Mouse (Mus musculus): ENCODE data around the gene Foxo6. TPM values are rescaled to one million over a fixed set of nuclear protein-coding genes. Genes with fewer than 3 reads are reported as not detected.

The Foxo6 gene
- polyA plus RNA-seq (2012; ENCODE audit: insufficient read depth, insufficient read length, missing spikeins): not detected in 2 replicates

DNA sequence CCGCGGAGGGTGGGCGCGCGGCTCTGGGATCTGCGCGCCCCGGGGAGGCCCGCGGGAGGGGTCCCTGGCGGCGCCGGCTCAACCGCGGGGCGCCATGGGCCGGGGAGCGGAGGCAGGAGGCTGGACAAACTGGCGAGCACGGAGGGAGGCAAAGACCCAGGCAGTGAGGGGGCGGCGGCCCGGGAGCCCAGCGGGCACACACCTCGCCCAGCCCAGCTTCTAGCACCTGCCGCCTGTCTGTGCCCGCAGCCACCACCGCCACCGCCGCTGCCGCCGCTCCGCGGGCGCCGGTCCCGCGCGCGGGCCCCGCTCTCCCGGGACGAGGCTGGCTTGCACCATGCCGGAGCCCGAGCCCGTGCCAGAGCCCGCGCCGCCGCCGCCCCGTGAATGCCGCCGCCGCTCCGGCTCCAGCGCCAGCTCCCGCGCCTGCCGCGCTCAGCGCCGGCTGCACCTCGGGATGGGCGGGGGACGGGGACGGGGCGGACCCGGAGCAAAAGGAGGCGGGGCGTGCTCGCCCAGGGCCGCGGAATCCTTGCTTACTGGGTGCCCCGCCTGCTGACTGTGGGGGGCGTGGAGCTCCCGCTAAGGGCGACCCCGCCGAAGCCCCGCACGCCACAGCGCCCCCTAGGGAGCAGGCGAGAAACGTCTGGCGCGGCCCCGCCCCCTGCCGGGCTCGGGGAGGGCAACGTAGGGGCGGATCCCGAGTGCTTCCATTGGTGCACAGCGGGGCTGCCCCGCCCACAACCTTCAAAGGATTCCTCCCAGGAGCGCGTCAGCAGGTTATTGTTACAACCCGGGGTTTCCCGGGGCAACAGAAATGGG, at the start of gene Foxo6:
Gene Foxo6, minus strand, starts transcription at position 60 of the 822 bp plus-strand sequence.
- H3K27ac ChIP-seq (replicated peaks; ENCODE audit: low read depth, low read length): no peak within 1 kb of the TSS
- H3K4me3 ChIP-seq (ENCODE audit: insufficient read depth, low read depth, low read length): peak within 1 kb of the TSS; percentile 66
- H3K4me1 ChIP-seq (ENCODE audit: control insufficient read depth, insufficient read depth, insufficient read length, low read length): no peaks in the 10 kb centered on the region; the same call in 1 of the 2 replicates

DNA sequence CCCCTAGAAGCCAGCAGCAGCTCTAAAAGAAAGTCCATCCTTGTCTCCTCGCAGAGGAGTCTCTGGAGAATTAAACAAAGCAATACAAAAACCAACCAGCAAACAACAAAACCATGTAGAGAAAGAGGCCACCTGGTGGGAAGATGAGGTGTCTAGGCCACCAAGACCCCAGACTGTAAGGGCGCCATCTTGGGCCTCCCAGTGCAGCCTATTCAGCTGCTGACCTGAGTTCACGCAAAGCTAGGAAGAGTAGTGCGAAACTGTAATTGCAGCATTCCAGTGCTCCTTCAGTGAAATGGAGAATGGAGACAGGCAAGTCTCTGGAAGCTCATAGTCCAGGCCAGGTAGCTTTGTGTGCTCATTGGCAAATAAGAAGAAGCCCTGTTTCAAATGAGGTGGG, 47.2 kb upstream of the Foxo6 start:
- H3K4me3 ChIP-seq (ENCODE audit: insufficient read depth, low read depth, low read length): no peak overlapping the region
- H3K27ac ChIP-seq (replicated peaks; ENCODE audit: low read depth, low read length): no peak overlapping the region
- H3K4me1 ChIP-seq (ENCODE audit: control insufficient read depth, insufficient read depth, insufficient read length, low read length): no peaks in the 10 kb centered on the region

DNA sequence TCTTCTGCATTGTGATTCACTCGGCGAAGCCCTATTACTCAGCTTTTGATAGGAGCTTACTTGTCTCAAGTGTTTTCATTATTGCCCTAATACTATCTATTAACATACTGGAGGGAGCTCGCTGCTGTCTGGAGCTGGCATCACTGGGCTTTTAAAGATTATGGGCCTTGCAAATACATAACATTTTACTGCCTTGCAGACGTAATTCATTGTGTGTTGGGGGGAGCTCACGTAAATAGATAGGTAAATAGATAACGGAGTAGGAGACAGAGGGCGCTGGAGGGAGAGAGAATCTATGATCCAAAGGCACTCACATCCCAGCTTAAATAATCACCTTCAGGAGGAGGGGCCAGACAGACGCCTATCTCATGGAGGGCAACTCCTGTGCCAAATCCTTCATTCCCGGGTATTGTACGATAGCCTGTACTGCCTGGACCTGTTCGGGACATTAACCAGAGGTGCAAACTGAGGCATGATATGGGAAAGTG, 45.8 kb upstream of the Foxo6 start:
- H3K27ac ChIP-seq (replicated peaks; ENCODE audit: low read depth, low read length): no peak overlapping the region
- H3K4me1 ChIP-seq (ENCODE audit: control insufficient read depth, insufficient read depth, insufficient read length, low read length): no peaks in the 10 kb centered on the region
- H3K4me3 ChIP-seq (ENCODE audit: insufficient read depth, low read depth, low read length): no peak overlapping the region

DNA sequence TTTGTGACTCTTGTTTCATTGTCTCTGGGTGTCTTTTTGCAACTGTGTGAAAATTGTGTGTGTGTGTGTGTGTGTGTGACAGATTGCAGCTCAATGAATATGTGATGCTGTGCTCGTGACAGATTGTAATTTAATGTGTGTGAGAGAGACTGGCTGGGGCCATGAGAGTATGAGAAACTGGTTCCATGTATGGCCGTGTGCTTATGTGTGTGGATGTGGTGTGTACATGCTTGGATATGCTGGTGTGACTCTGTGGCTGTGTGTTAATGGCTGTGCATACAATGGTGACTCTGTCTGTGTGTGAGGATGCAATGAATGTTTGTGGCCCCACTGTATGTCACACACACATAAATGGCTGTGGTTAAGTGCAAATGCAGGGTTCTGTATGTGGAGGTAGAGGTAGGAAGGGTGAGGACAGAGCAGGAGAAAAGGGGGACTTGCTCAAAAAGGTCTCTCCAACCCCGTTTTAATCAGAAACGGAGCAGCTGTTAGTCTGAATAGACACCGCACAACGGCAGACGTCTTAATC, 45.3 kb upstream of the Foxo6 start:
- Histone ChIP-seq H3K4me3 (ENCODE audit: insufficient read depth, low read depth, low read length) (no peak overlapping the region), H3K27ac (replicated peaks; ENCODE audit: low read depth, low read length) (no peak overlapping the region), H3K4me1 (ENCODE audit: control insufficient read depth, insufficient read depth, insufficient read length, low read length) (no peaks in the 10 kb centered on the region)

DNA sequence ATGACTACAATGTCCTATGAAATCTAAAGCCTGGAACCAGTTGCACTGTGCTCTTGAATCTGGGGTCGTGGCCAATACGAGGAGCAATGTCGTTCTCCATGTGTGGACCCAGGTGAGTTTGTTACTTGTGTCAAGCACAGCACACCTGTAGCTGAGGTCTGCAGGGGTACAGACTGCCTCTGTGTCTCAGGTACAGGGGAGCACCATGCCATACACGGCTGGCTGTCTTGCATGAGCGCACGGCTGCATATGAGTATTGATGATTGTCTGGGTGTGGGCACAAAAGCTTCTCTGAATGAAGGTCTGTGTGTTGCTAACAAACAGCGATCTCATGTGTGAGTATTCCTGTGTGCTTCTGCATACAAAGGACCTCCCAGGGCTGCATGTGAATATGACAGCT, 44.8 kb upstream of the Foxo6 start:
- Histone ChIP-seq H3K4me1 (ENCODE audit: control insufficient read depth, insufficient read depth, insufficient read length, low read length) (no peaks in the 10 kb centered on the region), H3K27ac (replicated peaks; ENCODE audit: low read depth, low read length) (no peak overlapping the region), H3K4me3 (ENCODE audit: insufficient read depth, low read depth, low read length) (no peak overlapping the region)

DNA sequence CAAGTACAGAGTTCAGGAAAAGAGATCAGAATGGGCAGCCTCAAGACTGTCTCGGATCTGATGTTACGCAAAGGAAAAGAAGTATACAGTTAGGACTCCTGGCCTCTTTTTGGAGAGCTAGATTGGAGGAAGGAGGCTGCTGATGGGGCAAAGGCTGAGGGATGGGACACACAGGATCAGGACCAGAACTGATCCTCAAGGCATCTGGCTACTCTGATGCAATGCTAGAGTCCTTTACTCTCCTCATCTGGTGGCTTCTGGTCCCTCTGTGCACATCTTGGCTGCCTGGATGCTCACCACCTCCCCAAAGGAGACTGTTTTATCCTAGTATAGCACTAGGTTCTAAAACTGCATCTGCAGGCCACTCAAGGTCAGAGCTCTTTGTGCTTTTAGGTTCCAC, 44.4 kb upstream of the Foxo6 start:
- H3K4me3 ChIP-seq (ENCODE audit: insufficient read depth, low read depth, low read length): no peak overlapping the region
- H3K4me1 ChIP-seq (ENCODE audit: control insufficient read depth, insufficient read depth, insufficient read length, low read length): no peaks in the 10 kb centered on the region
- no peak overlapping the region for H3K27ac ChIP-seq (replicated peaks; ENCODE audit: low read depth, low read length)

DNA sequence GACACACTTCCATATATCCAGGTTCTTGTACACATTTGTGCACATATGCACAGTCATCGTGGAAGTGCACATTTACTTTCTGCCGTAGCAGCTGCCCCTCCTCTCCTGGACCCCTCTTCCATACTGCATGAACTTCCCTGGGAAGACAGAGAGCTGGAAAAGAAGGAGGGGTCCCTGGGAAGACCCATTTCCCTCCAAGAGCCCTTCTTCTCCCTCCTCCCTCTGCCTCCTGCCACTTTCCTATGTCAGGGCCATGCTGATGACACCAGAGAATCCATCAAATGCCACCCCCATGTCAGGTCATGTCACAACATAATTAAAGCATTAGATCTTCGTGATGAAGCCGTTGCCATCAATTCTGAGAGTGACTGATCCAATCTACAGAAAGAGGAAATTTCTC, 38.6 kb upstream of the Foxo6 start:
- no peaks in the 10 kb centered on the region for H3K4me1 ChIP-seq (ENCODE audit: control insufficient read depth, insufficient read depth, insufficient read length, low read length)
- H3K27ac ChIP-seq (replicated peaks; ENCODE audit: low read depth, low read length): no peak overlapping the region
- H3K4me3 ChIP-seq (ENCODE audit: insufficient read depth, low read depth, low read length): no peak overlapping the region

DNA sequence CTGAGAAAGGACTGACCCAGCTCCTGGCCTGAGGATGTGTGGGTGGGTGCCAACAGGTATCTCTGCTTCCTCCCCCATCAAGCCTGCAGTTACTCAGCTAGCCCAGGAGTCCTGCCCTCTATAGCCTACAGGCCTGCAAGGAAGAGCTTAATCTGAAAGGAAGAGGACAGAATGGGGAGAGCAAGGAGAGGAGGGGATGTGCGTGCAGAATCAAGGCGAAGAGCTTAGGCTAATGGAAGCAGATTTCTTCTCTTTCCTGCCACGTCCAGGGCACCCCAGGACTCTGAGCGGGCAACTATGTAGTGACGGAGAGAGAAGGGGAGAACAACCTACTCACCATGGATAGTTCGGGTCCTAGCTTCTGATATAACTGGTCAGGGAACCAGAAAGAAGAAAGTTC, 37.9 kb upstream of the Foxo6 start:
- H3K4me3 ChIP-seq (ENCODE audit: insufficient read depth, low read depth, low read length): no peak overlapping the region
- no peaks in the 10 kb centered on the region for H3K4me1 ChIP-seq (ENCODE audit: control insufficient read depth, insufficient read depth, insufficient read length, low read length)
- H3K27ac ChIP-seq (replicated peaks; ENCODE audit: low read depth, low read length): no peak overlapping the region

DNA sequence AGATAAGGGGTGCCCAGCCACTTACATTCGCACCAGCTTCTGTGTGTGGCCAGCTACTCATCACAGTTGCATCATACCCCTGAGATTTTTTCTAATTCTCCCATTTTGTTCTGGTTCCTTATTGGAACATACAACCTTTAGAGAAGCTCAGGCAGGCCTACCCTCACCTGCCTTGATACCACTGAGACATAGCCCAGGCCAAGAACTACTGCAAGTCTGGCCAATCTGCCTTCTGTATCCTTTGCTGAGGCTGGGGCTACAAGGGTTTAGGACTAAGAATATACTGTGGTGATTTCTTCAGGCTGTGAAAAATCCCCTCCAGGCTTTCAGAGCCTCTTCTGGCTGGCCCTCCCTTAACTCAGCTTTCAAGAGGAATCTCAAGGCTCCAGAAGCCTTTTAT, 36.7 kb upstream of the Foxo6 start:
- H3K4me3 ChIP-seq (ENCODE audit: insufficient read depth, low read depth, low read length): no peak overlapping the region
- no peaks in the 10 kb centered on the region for H3K4me1 ChIP-seq (ENCODE audit: control insufficient read depth, insufficient read depth, insufficient read length, low read length)
- no peak overlapping the region for H3K27ac ChIP-seq (replicated peaks; ENCODE audit: low read depth, low read length)

DNA sequence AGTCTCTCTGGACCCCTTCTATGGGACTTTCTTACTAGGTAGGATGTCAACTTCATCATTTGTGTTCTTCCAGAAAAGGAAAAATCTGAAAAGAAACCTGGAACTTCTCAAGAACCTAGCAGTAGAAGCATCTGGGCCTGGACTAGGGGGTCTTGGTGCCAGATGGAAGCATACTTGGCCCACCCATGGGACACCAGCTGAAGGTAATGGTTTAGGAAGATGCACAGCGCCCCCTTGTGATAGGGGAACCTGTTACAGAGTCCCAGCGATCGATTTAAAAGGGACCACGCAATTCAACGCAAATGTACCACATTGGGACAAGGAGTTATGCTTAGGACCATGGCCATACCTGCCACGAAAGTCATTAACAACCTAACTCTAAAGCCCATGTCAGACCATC, 36.0 kb upstream of the Foxo6 start:
- Histone ChIP-seq H3K4me3 (ENCODE audit: insufficient read depth, low read depth, low read length) (no peak overlapping the region), H3K4me1 (ENCODE audit: control insufficient read depth, insufficient read depth, insufficient read length, low read length) (no peaks in the 10 kb centered on the region), H3K27ac (replicated peaks; ENCODE audit: low read depth, low read length) (no peak overlapping the region)

DNA sequence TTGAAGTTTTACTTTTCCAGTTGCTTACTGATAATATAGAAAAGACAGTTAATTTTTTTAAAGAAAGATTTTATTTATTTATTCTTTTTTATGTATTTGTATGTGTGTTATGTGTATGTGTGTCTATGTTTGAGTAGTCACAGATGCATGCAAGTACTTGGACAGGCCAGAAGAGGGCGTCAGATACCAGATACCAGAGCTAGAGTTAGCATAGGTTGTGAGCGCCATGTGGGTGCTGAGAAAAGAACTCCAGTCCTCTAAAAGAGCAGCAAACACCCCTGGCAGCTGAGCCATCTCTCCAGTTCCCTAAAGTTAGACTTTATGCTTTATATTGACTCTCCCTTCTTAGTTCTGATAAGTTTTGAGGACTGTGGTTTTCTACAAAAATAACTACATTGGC, 30.4 kb upstream of the Foxo6 start:
- Histone ChIP-seq H3K4me1 (ENCODE audit: control insufficient read depth, insufficient read depth, insufficient read length, low read length) (no peaks in the 10 kb centered on the region), H3K4me3 (ENCODE audit: insufficient read depth, low read depth, low read length) (no peak overlapping the region), H3K27ac (replicated peaks; ENCODE audit: low read depth, low read length) (no peak overlapping the region)

DNA sequence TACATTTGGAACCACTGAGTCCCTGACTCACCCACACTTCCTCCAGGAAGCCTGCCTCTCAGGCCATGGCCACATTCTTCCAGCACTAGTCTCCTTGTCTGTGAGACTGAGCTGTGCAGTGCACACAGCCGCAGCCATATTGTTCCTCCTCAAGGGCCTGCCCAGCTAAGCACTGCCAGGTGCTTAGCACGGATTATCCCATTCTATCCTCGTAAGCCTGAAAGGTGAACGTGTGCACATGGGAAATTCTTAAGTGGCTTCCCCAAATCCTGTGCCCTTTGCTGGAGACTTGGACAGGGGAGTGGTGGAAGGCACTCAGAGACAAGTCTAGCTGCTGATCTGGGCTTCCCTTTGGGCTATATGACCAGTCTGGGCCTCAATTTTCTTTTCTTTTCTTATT, 29.6 kb upstream of the Foxo6 start:
- Histone ChIP-seq H3K27ac (replicated peaks; ENCODE audit: low read depth, low read length) (no peak overlapping the region), H3K4me1 (ENCODE audit: control insufficient read depth, insufficient read depth, insufficient read length, low read length) (no peaks in the 10 kb centered on the region), H3K4me3 (ENCODE audit: insufficient read depth, low read depth, low read length) (no peak overlapping the region)

DNA sequence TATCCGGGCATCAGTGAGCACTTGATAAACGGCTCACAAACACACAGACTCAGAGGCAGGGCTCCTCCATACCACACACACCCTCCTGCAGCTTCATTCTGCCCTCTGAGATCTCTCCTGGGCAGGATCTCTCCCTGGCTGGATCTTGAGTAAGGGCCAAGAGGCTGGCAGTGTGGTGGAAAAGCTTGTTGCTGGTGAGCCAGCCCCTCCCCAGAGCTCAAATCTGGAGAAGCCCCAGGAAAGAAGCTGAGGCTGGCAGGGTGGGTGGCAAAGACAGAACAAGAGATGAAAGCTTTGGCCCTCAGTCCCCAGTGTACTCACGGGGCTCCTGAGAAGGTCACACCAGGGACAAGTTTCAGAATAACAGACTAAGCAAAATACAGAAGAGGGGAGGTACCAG, 27.4 kb upstream of the Foxo6 start:
- H3K4me3 ChIP-seq (ENCODE audit: insufficient read depth, low read depth, low read length): no peak overlapping the region
- H3K27ac ChIP-seq (replicated peaks; ENCODE audit: low read depth, low read length): no peak overlapping the region
- H3K4me1 ChIP-seq (ENCODE audit: control insufficient read depth, insufficient read depth, insufficient read length, low read length): no peaks in the 10 kb centered on the region

DNA sequence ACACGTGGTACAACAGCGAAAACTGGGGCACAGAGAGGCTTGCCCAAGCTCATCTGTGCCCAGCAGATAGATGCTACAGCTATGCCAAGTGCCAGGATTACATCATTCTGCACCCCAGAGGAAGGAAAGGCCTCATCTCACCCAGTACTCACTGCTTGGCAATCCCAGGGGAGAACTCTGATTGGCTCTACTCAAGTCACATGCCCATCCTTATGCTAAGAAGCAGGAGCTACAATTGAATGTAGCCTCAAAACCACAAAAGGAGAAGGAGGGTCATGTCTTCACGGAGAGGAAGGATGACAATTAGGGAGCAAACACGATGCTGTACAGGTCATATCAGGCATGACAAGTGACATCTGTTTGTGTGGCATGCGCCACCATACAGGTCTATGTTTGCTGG, 26.2 kb upstream of the Foxo6 start:
- Histone ChIP-seq H3K4me1 (ENCODE audit: control insufficient read depth, insufficient read depth, insufficient read length, low read length) (no peaks in the 10 kb centered on the region), H3K4me3 (ENCODE audit: insufficient read depth, low read depth, low read length) (no peak overlapping the region), H3K27ac (replicated peaks; ENCODE audit: low read depth, low read length) (no peak overlapping the region)

DNA sequence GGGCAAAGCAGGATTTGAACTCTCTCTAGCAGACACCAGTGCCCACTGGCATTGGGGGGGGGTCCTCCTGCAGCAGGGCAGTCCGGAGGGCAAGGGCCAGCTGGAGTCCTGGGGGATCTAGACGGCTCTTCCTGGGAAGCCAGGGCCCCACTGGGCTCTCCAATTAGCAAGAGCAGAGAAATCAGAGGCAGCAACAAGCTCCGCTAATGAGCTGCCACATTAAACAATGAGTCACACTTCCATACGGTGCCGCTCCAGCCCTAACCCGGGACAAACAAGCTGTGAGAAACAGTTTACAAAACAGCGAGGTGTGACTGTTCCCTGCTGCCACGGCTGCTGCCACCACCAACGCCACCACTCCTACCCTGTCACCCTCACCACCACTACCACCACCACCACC, 17.4 kb upstream of the Foxo6 start:
- no peak overlapping the region for H3K27ac ChIP-seq (replicated peaks; ENCODE audit: low read depth, low read length)
- no peak overlapping the region for H3K4me3 ChIP-seq (ENCODE audit: insufficient read depth, low read depth, low read length)
- no peaks in the 10 kb centered on the region for H3K4me1 ChIP-seq (ENCODE audit: control insufficient read depth, insufficient read depth, insufficient read length, low read length)

DNA sequence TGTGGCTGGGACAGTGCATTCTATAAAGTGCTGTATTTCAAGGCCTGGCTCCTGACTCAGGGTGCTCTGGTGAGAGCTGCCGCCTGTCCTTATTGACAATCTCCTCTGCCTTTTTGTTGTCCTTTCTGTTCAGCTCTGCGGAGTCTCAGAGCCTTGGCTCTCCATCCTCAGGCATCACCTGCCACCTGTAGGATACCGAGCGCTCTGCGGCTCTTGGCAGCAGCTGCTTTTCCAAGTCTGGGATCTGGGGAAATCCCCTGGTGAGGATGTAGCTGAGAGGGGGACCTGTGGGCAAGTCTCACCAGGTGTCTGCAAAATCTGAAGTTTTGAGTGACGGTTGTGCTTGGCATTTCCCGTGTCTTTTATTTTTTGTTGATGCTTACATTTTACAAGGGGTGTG, 12.1 kb upstream of the Foxo6 start:
- H3K27ac ChIP-seq (replicated peaks; ENCODE audit: low read depth, low read length): no peak overlapping the region
- H3K4me3 ChIP-seq (ENCODE audit: insufficient read depth, low read depth, low read length): no peak overlapping the region
- no peaks in the 10 kb centered on the region for H3K4me1 ChIP-seq (ENCODE audit: control insufficient read depth, insufficient read depth, insufficient read length, low read length)
